Mouse (Mus musculus): ENCODE data around the gene Lce3e. TPM values are rescaled to one million over a fixed set of nuclear protein-coding genes. Genes with fewer than 3 reads are reported as not detected.

Lce3e gene
- total and polyA plus RNA-seq, 3 experiments: not detected

GRCm38 (mm10) chr3:92991926-92992325 is 25.1 kb downstream of the Lce3e start, which contains the start of gene Lce3f:
Lce3f (plus strand) TSS chr3:92992226.
- TF ChIP-seq RAD21 (IDR thresholded peaks at IDR 0.05; ENCODE audit: low read depth, low read length) (no peak), USF1 (IDR thresholded peaks at IDR 0.05; ENCODE audit: low read depth, low read length) (no peak), ZMIZ1 (IDR thresholded peaks at IDR 0.05; ENCODE audit: low read depth, low read length) (no peak), GABPA (IDR thresholded peaks at IDR 0.05; ENCODE audit: insufficient replicate concordance, low read depth, low read length) (no peak), ZC3H11A (IDR thresholded peaks at IDR 0.05; ENCODE audit: low read depth, low read length) (no peak), MAFK (IDR thresholded peaks at IDR 0.05; ENCODE audit: insufficient replicate concordance, low read length) (no peak), MAX (IDR thresholded peaks at IDR 0.05; ENCODE audit: low read length) (no peak), CHD2 (IDR thresholded peaks at IDR 0.05; ENCODE audit: low read length) (no peak), CTCF (conservative IDR thresholded peaks at IDR 0.05 in 1 of 2, IDR thresholded peaks at IDR 0.05 in 1 of 2; ENCODE audit: low read depth in 2 of 2, low read length in 2 of 2) (no peak), ZKSCAN1 (IDR thresholded peaks at IDR 0.05; ENCODE audit: borderline replicate concordance, low read depth, low read length) (no peak), POLR2A (IDR thresholded peaks at IDR 0.05; ENCODE audit: low read depth, low read length) (no peak), MXI1 (IDR thresholded peaks at IDR 0.05; ENCODE audit: low read depth, low read length) (no peak), JUND (conservative IDR thresholded peaks at IDR 0.05; ENCODE audit: low read depth, low read length) (no peak), MYC (IDR thresholded peaks at IDR 0.05; ENCODE audit: low read depth, low read length) (no peak), PAX5 (IDR thresholded peaks at IDR 0.05; ENCODE audit: low read length) (no peak), HCFC1 (IDR thresholded peaks at IDR 0.05; ENCODE audit: low read depth, low read length) (no peak), JUN (IDR thresholded peaks at IDR 0.05; ENCODE audit: insufficient read depth, low read depth, low read length) (no peak)
- no peaks in the 10 kb centered on the region for H3K79me2 ChIP-seq (replicated peaks; ENCODE audit: control insufficient read depth, extremely low read depth, insufficient read depth, poor library complexity, severe bottlenecking)
- dilution Hi-C loops (cut with MboI; ENCODE audit: extremely low pct_ligation_motif_present, extremely low pct_unique_long_range_greater_than_20kb, low sequenced_read_pairs): no loop called here
- no peak within 1 kb of the TSS for H3K9ac ChIP-seq (ENCODE audit: insufficient read depth, low read depth)
- no peaks in the 10 kb centered on the region for H3K9me3 ChIP-seq (replicated peaks; ENCODE audit: low read length)
- H3K27ac ChIP-seq (ENCODE audit: insufficient read depth, low read depth): no peak within 1 kb of the TSS
- H3K4me1 ChIP-seq (ENCODE audit: control insufficient read depth in 1 of 2, insufficient read depth in 2 of 2): no peaks in the 10 kb centered on the region
- no peak for DNase-seq (ENCODE audit: extremely low read depth)
- no peaks in the 10 kb centered on the region for H3K36me3 ChIP-seq (replicated peaks in 1 of 2; ENCODE audit: control insufficient read depth in 1 of 2, insufficient read depth in 1 of 2, low read length in 1 of 2)
- no peak within 1 kb of the TSS for H3K4me2 ChIP-seq (ENCODE audit: insufficient read depth, low read depth, poor library complexity, severe bottlenecking)
- in situ Hi-C loops (cut with MboI; ENCODE audit: low pct_ligation_motif_present, low pct_unique_long_range_greater_than_20kb, low sequenced_read_pairs): no loop called here
- no peaks in the 10 kb centered on the region for H3K27me3 ChIP-seq (replicated peaks)
- no peak within 1 kb of the TSS for H3K4me3 ChIP-seq (replicated peaks in 1 of 3; ENCODE audit: low read depth in 2 of 3, low read length in 2 of 3, poor library complexity in 1 of 3)

- no peaks in the 10 kb centered on the region for H3K36me3 ChIP-seq (replicated peaks in 1 of 2; ENCODE audit: control insufficient read depth in 1 of 2, insufficient read depth in 1 of 2, low read length in 1 of 2)
- H3K9ac ChIP-seq (ENCODE audit: insufficient read depth, low read depth): no peak overlapping the region
- H3K27me3 ChIP-seq (replicated peaks): no peaks in the 10 kb centered on the region
- peaks cover 0 to 2% of the 10 kb centered on the region in 2 experiments; a peak in 1 of 4 replicates for H3K4me1 ChIP-seq (ENCODE audit: control insufficient read depth in 1 of 2, insufficient read depth in 2 of 2)
- peak; percentile 62 for DNase-seq (ENCODE audit: extremely low read depth)
- no peak overlapping the region for H3K4me3 ChIP-seq (replicated peaks in 1 of 3; ENCODE audit: low read depth in 2 of 3, low read length in 2 of 3, poor library complexity in 1 of 3)
- H3K4me2 ChIP-seq (ENCODE audit: insufficient read depth, low read depth, poor library complexity, severe bottlenecking): no peak overlapping the region
- H3K27ac ChIP-seq (ENCODE audit: insufficient read depth, low read depth): no peak overlapping the region
- dilution Hi-C loops (cut with MboI; ENCODE audit: extremely low pct_ligation_motif_present, extremely low pct_unique_long_range_greater_than_20kb, low sequenced_read_pairs): no loop called here
- in situ Hi-C loops (cut with MboI; ENCODE audit: low pct_ligation_motif_present, low pct_unique_long_range_greater_than_20kb, low sequenced_read_pairs): no loop called here
- no peaks in the 10 kb centered on the region for H3K9me3 ChIP-seq (replicated peaks; ENCODE audit: low read length)
- H3K79me2 ChIP-seq (replicated peaks; ENCODE audit: control insufficient read depth, extremely low read depth, insufficient read depth, poor library complexity, severe bottlenecking): no peaks in the 10 kb centered on the region
- TF ChIP-seq RAD21 (IDR thresholded peaks at IDR 0.05; ENCODE audit: low read depth, low read length) (peak; percentile 30), CTCF (conservative IDR thresholded peaks at IDR 0.05 in 1 of 2, IDR thresholded peaks at IDR 0.05 in 1 of 2; ENCODE audit: low read depth in 2 of 2, low read length in 2 of 2) (peak; percentile 63 to 77), PAX5 (IDR thresholded peaks at IDR 0.05; ENCODE audit: low read length) (no peak), SMC3 (IDR thresholded peaks at IDR 0.05; ENCODE audit: low read depth, low read length) (peak; percentile 34), SIN3A (IDR thresholded peaks at IDR 0.05; ENCODE audit: low read length) (no peak), ETS1 (conservative IDR thresholded peaks at IDR 0.05; ENCODE audit: low read depth, low read length) (no peak)
Observed at GRCm38 (mm10) chr3:92998691-92999090, 31.8 kb downstream of the Lce3e start.
